Mouse (Mus musculus) cerebellum, postnatal 25 days (tissue): Measurements from ENCODE around the gene Rab24.

ENCODE experiments used
- DNase-seq, 2 experiments: peaks; one replicate each; pipeline ENCODE4 v3.0.0; 2021; ENCODE audit warnings: mixed read lengths in 2 of 2

Rab24 gene

GRCm38 (mm10) chr13:55321434-55322129 is at the start of gene Rab24:
TSS of gene Rab24 (minus strand) at chr13:55321946.
- peak; percentile 92 to 96 for DNase-seq

- DNase-seq = no peak
Measured at GRCm38 (mm10) chr13:55371007-55371681, 49.4 kb upstream of the Rab24 start.

DNA sequence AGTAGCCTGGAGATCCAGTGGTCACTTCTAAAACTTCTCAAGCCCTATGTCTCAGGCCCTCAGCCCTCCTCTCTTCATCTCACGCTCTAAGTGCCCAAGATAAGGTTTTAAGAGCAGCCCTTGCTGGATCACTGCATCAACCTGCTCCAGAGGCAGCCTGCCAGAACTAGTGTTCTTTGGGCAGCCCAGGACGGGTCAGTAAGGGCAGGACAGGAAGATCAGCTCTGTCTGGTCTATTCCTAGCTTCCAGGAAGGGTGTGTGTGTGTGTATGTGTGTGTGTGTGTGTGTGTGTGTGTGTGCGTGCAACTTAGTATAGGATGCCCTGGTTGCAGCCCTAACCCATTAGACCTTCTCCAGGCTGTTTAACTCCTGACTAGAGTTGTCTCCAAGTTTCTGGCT is 48.5 kb upstream of the Rab24 start:
- no peak for DNase-seq

- DNase-seq = no peak
Measured at GRCm38 (mm10) chr13:55369531-55370114, 47.9 kb upstream of the Rab24 start, which contains the start of gene Rgs14. TSS of gene Rgs14 (plus strand) at chr13:55369732.

- no peak for DNase-seq
Measured at GRCm38 (mm10) chr13:55368401-55368800, 46.7 kb upstream of the Rab24 start.

- DNase-seq = peak; percentile 94 to 96
Measured at GRCm38 (mm10) chr13:55362453-55363060, 40.8 kb upstream of the Rab24 start, which contains the start of gene Lman2. TSS of gene Lman2 (minus strand) at chr13:55362783.

DNA sequence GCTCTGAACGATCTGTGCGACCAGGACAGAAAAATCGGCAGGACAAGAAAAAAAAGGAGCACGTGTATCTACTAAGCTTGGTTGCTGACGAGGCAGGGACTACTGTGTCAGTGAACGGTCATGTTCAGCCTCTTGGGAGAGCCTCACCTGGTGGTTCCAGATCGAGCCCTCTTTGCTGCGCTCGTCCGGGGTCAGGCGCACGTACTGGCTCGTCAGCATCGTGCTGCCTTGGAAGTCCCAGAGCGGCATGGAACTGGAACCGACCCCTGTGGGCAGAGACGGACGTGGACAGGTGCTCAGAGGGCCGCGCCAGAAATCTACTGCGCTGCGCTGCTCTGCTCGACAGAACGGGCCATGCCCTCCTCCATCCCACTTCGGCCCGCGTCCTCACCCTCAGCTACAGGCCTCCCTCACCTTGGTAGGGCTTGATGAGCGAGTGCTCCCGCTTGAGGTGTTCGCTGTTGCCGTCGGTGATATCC is 40.3 kb upstream of the Rab24 start:
- no peak for DNase-seq

- DNase-seq = no peak
Measured at GRCm38 (mm10) chr13:55361145-55361544, 39.4 kb upstream of the Rab24 start.

GRCm38 (mm10) chr13:55346745-55347144 is 25.0 kb upstream of the Rab24 start:
- no peak for DNase-seq

DNA sequence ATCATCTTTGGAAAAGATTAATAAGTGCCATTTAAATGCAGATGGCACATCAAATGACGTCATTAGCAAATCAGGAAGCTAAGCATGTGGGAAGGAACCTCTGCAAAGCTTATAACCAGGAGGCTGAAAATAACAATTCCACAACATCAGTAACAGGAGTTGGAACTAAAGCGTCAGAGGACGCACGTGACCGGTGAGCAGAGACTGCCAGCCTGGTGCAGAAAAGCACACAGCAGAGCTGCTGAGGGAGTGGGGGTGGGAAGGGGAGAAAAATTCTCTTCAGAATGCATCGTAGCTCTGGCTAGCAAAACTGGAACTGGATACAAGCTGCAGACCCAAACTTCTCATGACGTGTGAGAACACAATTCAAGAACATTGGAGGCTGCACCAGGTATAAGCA is 22.5 kb upstream of the Rab24 start:
- no peak for DNase-seq

GRCm38 (mm10) chr13:55342469-55342868 is 20.7 kb upstream of the Rab24 start:
- DNase-seq = no peak

DNA sequence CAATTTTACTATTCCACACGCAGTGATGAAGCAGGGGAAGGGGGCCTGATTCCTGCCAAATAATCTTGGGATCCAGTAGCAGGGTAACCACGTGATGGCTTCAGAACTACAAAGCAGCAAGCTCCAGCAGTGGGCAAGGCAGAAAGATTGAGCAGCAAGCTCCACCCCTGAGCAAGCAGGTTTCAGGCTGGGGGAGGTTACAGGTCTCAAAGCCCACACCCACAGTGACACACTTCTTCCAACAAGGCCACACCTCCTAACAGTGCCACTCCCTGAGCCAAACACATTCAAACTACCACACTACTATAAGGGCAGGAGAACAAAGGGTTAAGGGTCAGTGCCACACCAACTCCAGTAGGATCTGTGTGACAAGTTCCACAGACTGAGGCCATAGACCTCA is 17.5 kb upstream of the Rab24 start:
- no peak for DNase-seq

- peak in 1 of 2 experiments; percentile 43 for DNase-seq
Measured at GRCm38 (mm10) chr13:55338131-55339054, 16.6 kb upstream of the Rab24 start.

GRCm38 (mm10) chr13:55337341-55337975 is 15.7 kb upstream of the Rab24 start:
- DNase-seq = no peak

DNA sequence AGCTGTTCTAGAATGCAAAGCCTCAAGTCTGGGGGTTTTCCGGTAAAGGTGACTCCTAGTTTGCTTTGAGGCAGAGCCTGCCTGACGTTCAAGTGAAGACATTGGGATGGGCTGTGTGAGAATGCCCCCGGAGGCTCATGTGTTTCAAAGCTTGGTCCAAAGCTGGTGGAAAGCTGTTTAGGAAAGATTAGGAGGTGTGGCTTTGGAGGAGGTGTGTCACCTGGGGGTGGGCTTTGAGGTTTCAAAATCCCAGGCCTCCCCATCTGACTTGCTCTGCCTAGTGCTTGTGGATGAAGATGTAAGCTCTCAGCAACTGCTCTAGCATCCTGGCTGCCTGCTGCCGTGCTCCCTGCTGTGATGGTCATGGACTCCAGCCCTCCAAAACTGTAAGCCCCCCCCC is 14.0 kb upstream of the Rab24 start:
- DNase-seq = no peak

GRCm38 (mm10) chr13:55332331-55332730 is 10.6 kb upstream of the Rab24 start:
- no peak for DNase-seq

DNA sequence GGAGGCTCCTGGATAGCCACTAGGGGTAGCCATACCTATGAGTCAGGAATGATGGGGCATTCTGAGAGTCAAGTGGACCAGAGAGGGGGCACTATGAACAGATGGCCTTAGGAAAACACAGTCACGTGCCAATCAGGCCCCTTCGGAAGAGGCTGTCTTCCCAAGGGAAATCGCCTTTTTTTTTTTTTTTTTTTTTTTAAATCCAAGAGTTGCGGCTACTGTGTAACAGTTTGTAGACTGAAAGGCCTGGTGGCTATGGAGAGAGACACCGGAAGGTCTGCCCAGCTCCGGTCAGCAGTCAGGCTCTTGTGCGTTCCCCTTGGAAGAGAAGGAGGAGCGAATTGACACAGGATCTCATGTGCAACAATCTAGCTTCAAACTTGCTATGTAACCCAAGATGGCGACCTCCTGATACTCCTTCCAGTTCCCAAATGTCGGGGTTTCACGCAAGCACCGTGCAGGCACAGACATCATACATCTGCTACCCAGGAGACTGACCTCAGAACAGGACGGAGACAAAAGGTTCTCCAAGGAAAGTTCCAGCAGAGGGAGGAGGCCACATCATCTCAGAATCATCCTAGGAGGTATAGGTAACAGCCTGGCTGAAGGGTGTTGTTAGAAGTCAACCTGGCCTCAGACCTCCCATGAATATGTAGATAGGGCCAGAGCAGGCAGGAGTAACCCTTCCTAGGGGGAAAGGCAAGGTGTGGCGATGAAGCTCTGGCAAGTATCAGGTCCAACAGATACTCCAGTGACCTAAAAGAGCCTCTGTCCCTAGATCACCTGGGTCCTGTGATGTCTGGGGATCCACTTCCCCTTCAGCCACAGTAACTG is 9.0 kb upstream of the Rab24 start:
- no peak for DNase-seq

DNA sequence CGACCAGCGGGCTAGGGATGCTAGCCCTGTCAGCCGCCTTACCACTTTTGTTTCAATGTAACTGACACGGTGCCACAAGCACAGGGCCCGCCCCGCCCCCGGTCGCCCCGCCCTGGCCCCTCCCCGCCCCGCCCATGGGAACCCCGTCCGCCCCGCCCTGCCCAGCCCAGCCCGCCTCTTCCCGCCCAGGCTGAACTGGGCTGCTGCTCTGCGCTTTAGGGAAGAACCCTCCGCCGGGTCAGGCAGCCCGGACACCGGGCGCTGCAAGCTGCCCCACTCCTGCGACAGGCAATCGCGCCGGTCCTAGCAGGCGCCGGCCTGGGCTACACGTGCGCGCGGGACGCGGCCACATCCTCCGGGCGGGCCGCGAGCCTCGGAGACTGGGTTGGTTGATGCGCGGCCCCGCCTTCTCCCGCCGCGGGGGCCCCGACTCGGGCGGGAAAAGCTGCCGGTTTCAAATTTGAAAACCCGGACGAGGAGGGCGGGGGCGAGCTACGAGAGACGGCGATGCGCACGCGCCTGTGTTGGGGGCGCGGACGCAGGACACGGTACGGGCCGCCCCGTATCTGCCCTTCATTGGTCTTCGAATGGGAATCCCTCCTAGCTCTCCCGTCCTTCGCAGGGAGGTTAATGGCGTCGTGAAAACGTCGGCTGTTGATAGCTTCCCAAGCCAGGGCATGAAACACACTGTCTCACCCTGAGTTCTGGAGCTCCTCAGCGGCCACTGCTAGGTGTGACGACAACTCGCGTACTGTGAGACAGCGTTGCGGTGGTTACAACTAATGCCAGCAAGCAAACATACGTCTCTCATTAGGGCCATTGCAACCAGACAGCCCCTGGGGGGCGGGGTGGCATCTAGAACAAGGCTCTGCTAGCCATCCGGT is 8.2 kb upstream of the Rab24 start, which contains the start of gene Mxd3:
Gene Mxd3 (minus strand): TSS at position 141 of the 884 bp plus-strand sequence.
- DNase-seq = peak; percentile 81 to 83

DNA sequence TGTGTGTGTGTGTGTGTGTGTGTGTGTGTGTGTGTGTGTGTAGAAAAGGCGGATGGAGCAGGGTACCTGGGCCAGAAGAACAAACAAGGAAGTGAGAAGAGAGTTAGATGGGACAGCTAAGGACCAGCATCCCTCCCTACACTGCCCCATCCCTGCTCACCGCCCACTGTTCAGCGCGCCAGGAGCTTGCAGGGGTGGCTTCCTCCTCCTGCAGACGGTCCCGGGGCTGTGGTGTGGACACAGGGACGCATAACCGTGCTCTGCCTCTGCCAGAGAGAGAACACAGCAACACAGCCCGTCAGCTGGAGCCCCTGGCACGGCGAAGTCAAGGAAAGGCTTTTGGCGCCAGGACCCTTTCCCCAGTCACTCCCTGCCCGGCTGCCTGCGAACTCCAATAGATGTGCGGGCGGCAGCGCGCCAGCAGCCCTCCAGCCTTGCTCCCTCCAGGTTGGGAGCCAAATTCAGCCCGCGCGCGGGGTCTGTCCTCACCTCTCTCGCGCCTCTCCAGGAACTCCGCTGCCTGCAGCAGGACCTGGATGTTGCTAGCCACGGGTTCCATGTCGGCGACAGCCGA is 7.5 kb upstream of the Rab24 start:
- no peak for DNase-seq
